Comparison of ENCODE assay signal across 9 mouse cellular contexts in the genomic region with DNA sequence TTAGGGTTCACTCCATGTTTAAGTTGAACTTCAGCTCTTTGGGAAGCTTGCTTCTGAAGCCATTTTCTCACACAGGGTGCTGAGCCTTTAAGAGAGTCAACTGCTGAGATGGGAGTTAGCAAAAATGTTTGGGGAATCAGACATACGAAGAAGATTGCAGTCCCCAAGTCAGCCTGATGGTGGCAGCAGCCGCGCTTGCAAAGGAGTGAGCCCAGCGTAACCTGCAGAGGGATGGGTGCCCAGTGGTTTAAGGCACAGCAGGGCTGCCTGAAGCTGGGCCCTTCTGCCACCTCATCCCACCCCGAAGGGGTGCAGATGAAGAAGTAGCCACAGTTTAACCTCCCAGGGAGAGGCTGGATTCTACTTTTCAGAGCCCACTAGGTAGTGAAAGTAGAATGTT. TPM values are rescaled to one million over a fixed set of nuclear protein-coding genes. Genes with fewer than 3 reads are reported as not detected.
DNase-seq lines count a peak whose midpoint lies in the region; ATAC-seq and TF ChIP-seq lines count a peak whose summit lies in the region.
"Had no signal": no experiment of that assay in that cellular context is flagged by ENCODE, and none has a peak within 500 bp of the region (broad histone marks: within the 10 kb centered on the region; RNA-seq: fewer than 3 reads in every experiment).

No protein-coding gene starts in this region.

- H3K9me3 ChIP-seq in hindbrain, embryonic 14.5 days (ENCODE audit: control insufficient read depth, low read length), result no peaks in the 10 kb centered on the region
- H3K9me3 ChIP-seq in midbrain, embryonic 10.5 days (replicated peaks), result no peaks in the 10 kb centered on the region

- ATAC-seq in frontal cortex, adult (ENCODE audit: low TSS enrichment), result peak; percentile 91
- peak; percentile 84; the same call in 1 of the 2 replicates for ATAC-seq in hindbrain, embryonic 14.5 days (ENCODE audit: low FRiP score)
- ATAC-seq in monocyte, adult 5-6 weeks (replicated peaks; ENCODE audit: insufficient number of reproducible peaks, low FRiP score, low TSS enrichment, poor library complexity, severe bottlenecking), result no peak

- no peak overlapping the region for H3K4me3 ChIP-seq in cerebellum, adult 2 months (replicated peaks; ENCODE audit: insufficient read depth, low read depth, low read length)
- no peak overlapping the region for H3K4me3 ChIP-seq in hindbrain, embryonic 14.5 days (replicated peaks; ENCODE audit: low read length)
- no peak overlapping the region for H3K4me3 ChIP-seq in midbrain, embryonic 10.5 days

- peaks cover 49% of the 10 kb centered on the region for H3K4me1 ChIP-seq in cerebellum, adult 2 months (ENCODE audit: control insufficient read depth, insufficient read depth, low read length)
- peaks cover 10% of the 10 kb centered on the region; the same call in 1 of the 2 replicates for H3K4me1 ChIP-seq in hindbrain, embryonic 14.5 days (replicated peaks; ENCODE audit: control insufficient read depth, insufficient read depth, low read length)
- peaks cover 2% of the 10 kb centered on the region; the same call in 1 of the 2 replicates for H3K4me1 ChIP-seq in midbrain, embryonic 10.5 days

- TF ChIP-seq POLR2A in cerebellum, adult 2 months (IDR thresholded peaks at IDR 0.05; ENCODE audit: borderline replicate concordance, insufficient read depth, low read length), result no peak

- TF ChIP-seq CTCF in cerebellum, adult 2 months (IDR thresholded peaks at IDR 0.05; ENCODE audit: borderline replicate concordance, insufficient read depth, low read depth, low read length), result peak; percentile 97

- no peak overlapping the region for H3K9ac ChIP-seq in hindbrain, embryonic 14.5 days

- no peaks in the 10 kb centered on the region for H3K36me3 ChIP-seq in hindbrain, embryonic 14.5 days (replicated peaks; ENCODE audit: control insufficient read depth, insufficient read depth)
- no peaks in the 10 kb centered on the region for H3K36me3 ChIP-seq in midbrain, embryonic 10.5 days

- no peak overlapping the region for H3K27ac ChIP-seq in cerebellum, adult 2 months (ENCODE audit: insufficient read depth, low read length)
- no peak overlapping the region for H3K27ac ChIP-seq in hindbrain, embryonic 14.5 days
- H3K27ac ChIP-seq in midbrain, embryonic 10.5 days (replicated peaks), result no peak overlapping the region
- H3K27ac ChIP-seq: macrophage had no signal

- 2% methylated on average over 5 of the region's 5 CpGs for WGBS in cerebellum, adult 2 months
- WGBS in hindbrain, embryonic 14.5 days, result 8% methylated on average over 5 of the region's 5 CpGs
- 6% methylated on average over 5 of the region's 5 CpGs for WGBS in midbrain, embryonic 10.5 days

- DNase-seq in adipocyte (ENCODE audit: low spot score), result peak; percentile 76
- DNase-seq in cerebellum, adult 2 months, result peak; percentile 86 to 93
- peak; percentile 91 for DNase-seq in hindbrain, embryonic 14.5 days (ENCODE audit: low spot score)
- peak; percentile 59 to 97 for DNase-seq in left cerebral cortex, adult 8-10 months (ENCODE audit: low spot score in 2 of 2)
- DNase-seq in midbrain, embryonic 10.5 days (ENCODE audit: low spot score), result peak; percentile 78
- peak; percentile 96 for DNase-seq in right cerebral cortex, postnatal 4 days

- no peaks in the 10 kb centered on the region for H3K27me3 ChIP-seq in cerebellum, adult 2 months (ENCODE audit: control insufficient read depth, insufficient read depth, low read length)
- H3K27me3 ChIP-seq in hindbrain, embryonic 14.5 days (ENCODE audit: control insufficient read depth, insufficient read depth, low read length), result 0 out of 2 replicates have a peak, but pooled peaks cover 4% of the 10 kb centered on the region
- peaks cover 32% of the 10 kb centered on the region for H3K27me3 ChIP-seq in midbrain, embryonic 10.5 days (ENCODE audit: low read depth, poor library complexity, severe bottlenecking)

- no peak overlapping the region for H3K4me2 ChIP-seq in hindbrain, embryonic 14.5 days (replicated peaks)

RNA-seq across cellular contexts. Expression of a gene that starts 13.0 kb away (rescaled TPM):
- polyA plus RNA-seq in cerebellum, adult 2 months (2012; rRNA removed), result 63.5 and 71.9 TPM in 2 replicates
- 38.8 and 41.8 TPM in 2 replicates for polyA plus RNA-seq in hindbrain, embryonic 14.5 days (2014; fragmentation: Nextera tagmentation; extraction: Ambion mirVana)
- total RNA-seq in left cerebral cortex, adult 8-10 months (2022), result 10 to 100 TPM; 52.5 to 62.2 (median 53.9) TPM
- polyA plus RNA-seq in midbrain, embryonic 10.5 days (2016; fragmentation: Nextera tagmentation; extraction: Ambion mirVana), result 4.0 and 5.5 TPM in 2 replicates
- total RNA-seq in monocyte, adult 5-6 weeks (2017), result not detected in 3 replicates
- polyA plus RNA-seq: macrophage had no signal
